Mouse (Mus musculus): ENCODE data around the gene Sufu. TPM values are rescaled to one million over a fixed set of nuclear protein-coding genes. Genes with fewer than 3 reads are reported as not detected.

Sufu gene
- polyA plus RNA-seq, 1 experiment from 2014 or later: 30.3 TPM

DNA sequence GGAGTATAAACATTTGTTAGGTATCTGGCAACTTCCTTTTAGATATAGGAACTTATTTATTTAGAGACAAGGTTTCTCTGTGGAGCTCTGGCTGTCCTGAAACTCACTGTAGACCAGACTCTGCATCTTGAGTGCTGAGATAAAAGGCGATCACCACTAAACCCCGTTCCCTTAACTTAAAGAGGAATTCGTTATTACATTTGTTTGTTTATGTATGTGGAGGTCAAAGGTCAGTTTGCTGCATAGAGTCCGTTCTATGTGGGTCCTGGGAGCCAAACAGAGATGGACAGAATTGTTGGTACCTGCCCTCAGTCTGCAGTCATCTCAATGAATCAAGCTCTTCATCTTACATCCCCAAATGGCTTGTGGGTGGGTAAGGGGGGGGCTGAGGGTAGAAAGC is 20.8 kb upstream of the Sufu start:
- no peaks in the 10 kb centered on the region for H3K4me1 ChIP-seq (replicated peaks; ENCODE audit: control insufficient read depth, insufficient read depth, low read length)
- H3K9ac ChIP-seq (ENCODE audit: low read length): no peak overlapping the region
- WGBS: 20% methylated on average over 4 of the region's 4 CpGs
- H3K27ac ChIP-seq (ENCODE audit: low read depth): no peak overlapping the region
- no peaks in the 10 kb centered on the region for H3K27me3 ChIP-seq (replicated peaks; ENCODE audit: control insufficient read depth, insufficient read depth, low read length)
- ATAC-seq (replicated peaks; ENCODE audit: low FRiP score, low TSS enrichment, low read depth) (no peak), DNase-seq (ENCODE audit: low spot score) (no peak)
- H3K4me3 ChIP-seq (ENCODE audit: low read depth, low read length): no peak overlapping the region
- H3K4me2 ChIP-seq (ENCODE audit: low read length): no peak overlapping the region
- peaks cover 46% of the 10 kb centered on the region for H3K36me3 ChIP-seq (ENCODE audit: control insufficient read depth, insufficient read depth, low read length)
- no peaks in the 10 kb centered on the region for H3K9me3 ChIP-seq (ENCODE audit: control insufficient read depth, low read length)

- no peak overlapping the region for H3K4me3 ChIP-seq (ENCODE audit: low read depth, low read length)
- no peak overlapping the region for H3K4me2 ChIP-seq (ENCODE audit: low read length)
- no peak for DNase-seq (ENCODE audit: low spot score)
- no peaks in the 10 kb centered on the region for H3K4me1 ChIP-seq (replicated peaks; ENCODE audit: control insufficient read depth, insufficient read depth, low read length)
- H3K9ac ChIP-seq (ENCODE audit: low read length): no peak overlapping the region
- whole genome bisulfite sequencing: 88% methylated on average over 9 of the region's 9 CpGs
- H3K36me3 ChIP-seq (ENCODE audit: control insufficient read depth, insufficient read depth, low read length): peaks cover 94% of the 10 kb centered on the region
- ATAC-seq (replicated peaks; ENCODE audit: low FRiP score, low TSS enrichment, low read depth): no peak
- H3K27me3 ChIP-seq (replicated peaks; ENCODE audit: control insufficient read depth, insufficient read depth, low read length): no peaks in the 10 kb centered on the region
- H3K9me3 ChIP-seq (ENCODE audit: control insufficient read depth, low read length): no peaks in the 10 kb centered on the region
- no peak overlapping the region for H3K27ac ChIP-seq (ENCODE audit: low read depth)
Observed at GRCm38 (mm10) chr19:46382275-46382674, 14.4 kb upstream of the Sufu start.

GRCm38 (mm10) chr19:46389872-46390271 is 6.8 kb upstream of the Sufu start:
- Histone ChIP-seq H3K4me3 (ENCODE audit: low read depth, low read length) (no peak overlapping the region), H3K27ac (ENCODE audit: low read depth) (no peak overlapping the region), H3K4me1 (replicated peaks; ENCODE audit: control insufficient read depth, insufficient read depth, low read length) (peaks cover 10% of the 10 kb centered on the region), H3K9me3 (ENCODE audit: control insufficient read depth, low read length) (no peaks in the 10 kb centered on the region), H3K36me3 (ENCODE audit: control insufficient read depth, insufficient read depth, low read length) (peaks cover 34% of the 10 kb centered on the region), H3K4me2 (ENCODE audit: low read length) (no peak overlapping the region), H3K9ac (ENCODE audit: low read length) (no peak overlapping the region), H3K27me3 (replicated peaks; ENCODE audit: control insufficient read depth, insufficient read depth, low read length) (no peaks in the 10 kb centered on the region)
- DNase-seq (ENCODE audit: low spot score): no peak
- no peak for ATAC-seq (replicated peaks; ENCODE audit: low FRiP score, low TSS enrichment, low read depth)
- WGBS: 85% methylated on average over 5 of the region's 5 CpGs

DNA sequence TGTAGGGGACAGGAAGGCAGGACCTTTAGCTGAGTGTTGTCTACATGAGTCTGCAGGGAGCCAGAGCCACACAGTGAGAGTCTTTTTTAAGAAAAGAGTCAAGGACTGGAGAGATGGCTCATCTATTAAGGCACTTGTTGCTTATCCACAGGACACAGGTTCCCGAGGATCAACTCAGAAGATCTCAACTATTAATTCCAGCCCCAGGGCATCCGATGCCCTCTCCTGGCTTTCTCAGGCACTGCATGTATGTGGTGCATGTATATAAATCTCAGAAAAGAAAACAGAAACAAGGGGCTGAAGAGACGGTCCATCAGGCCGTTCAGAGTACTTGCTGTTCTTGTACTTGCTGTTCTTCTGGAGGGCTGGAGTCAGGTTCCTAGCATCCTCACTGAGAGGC is 4.7 kb upstream of the Sufu start:
- no peak for ATAC-seq (replicated peaks; ENCODE audit: low FRiP score, low TSS enrichment, low read depth)
- H3K9me3 ChIP-seq (ENCODE audit: control insufficient read depth, low read length): no peaks in the 10 kb centered on the region
- DNase-seq (ENCODE audit: low spot score): peak; percentile 73
- no peak overlapping the region for H3K4me2 ChIP-seq (ENCODE audit: low read length)
- 44% methylated on average over 4 of the region's 4 CpGs for WGBS
- H3K4me3 ChIP-seq (ENCODE audit: low read depth, low read length): no peak overlapping the region
- H3K4me1 ChIP-seq (replicated peaks; ENCODE audit: control insufficient read depth, insufficient read depth, low read length): peaks cover 13% of the 10 kb centered on the region
- peaks cover 18% of the 10 kb centered on the region for H3K36me3 ChIP-seq (ENCODE audit: control insufficient read depth, insufficient read depth, low read length)
- H3K9ac ChIP-seq (ENCODE audit: low read length): no peak overlapping the region
- H3K27ac ChIP-seq (ENCODE audit: low read depth): no peak overlapping the region
- H3K27me3 ChIP-seq (replicated peaks; ENCODE audit: control insufficient read depth, insufficient read depth, low read length): no peaks in the 10 kb centered on the region

GRCm38 (mm10) chr19:46394712-46395108 is 2.0 kb upstream of the Sufu start:
- WGBS: 5% methylated on average over 10 of the region's 10 CpGs
- peak overlapping the region; percentile 88 for H3K4me2 ChIP-seq (ENCODE audit: low read length)
- peak overlapping the region; percentile 38 for H3K9ac ChIP-seq (ENCODE audit: low read length)
- DNase-seq (ENCODE audit: low spot score): peak; percentile 54
- peaks cover 30% of the 10 kb centered on the region for H3K4me1 ChIP-seq (replicated peaks; ENCODE audit: control insufficient read depth, insufficient read depth, low read length)
- H3K4me3 ChIP-seq (ENCODE audit: low read depth, low read length): peak overlapping the region; percentile 90
- ATAC-seq (replicated peaks; ENCODE audit: low FRiP score, low TSS enrichment, low read depth): no peak
- no peaks in the 10 kb centered on the region for H3K9me3 ChIP-seq (ENCODE audit: control insufficient read depth, low read length)
- peaks cover 8% of the 10 kb centered on the region; the same call in 1 of the 2 replicates for H3K36me3 ChIP-seq (ENCODE audit: control insufficient read depth, insufficient read depth, low read length)
- no peaks in the 10 kb centered on the region for H3K27me3 ChIP-seq (replicated peaks; ENCODE audit: control insufficient read depth, insufficient read depth, low read length)
- no peak overlapping the region for H3K27ac ChIP-seq (ENCODE audit: low read depth)

- Histone ChIP-seq H3K27me3 (replicated peaks; ENCODE audit: control insufficient read depth, insufficient read depth, low read length) (no peaks in the 10 kb centered on the region), H3K27ac (ENCODE audit: low read depth) (peak within 1 kb of the TSS; percentile 58; the same call in 1 of the 2 replicates), H3K36me3 (ENCODE audit: control insufficient read depth, insufficient read depth, low read length) (peaks cover 8% of the 10 kb centered on the region; the same call in 1 of the 2 replicates), H3K4me2 (ENCODE audit: low read length) (peak within 1 kb of the TSS; percentile 88), H3K4me1 (replicated peaks; ENCODE audit: control insufficient read depth, insufficient read depth, low read length) (peaks cover 30% of the 10 kb centered on the region), H3K4me3 (ENCODE audit: low read depth, low read length) (peak within 1 kb of the TSS; percentile 90), H3K9me3 (ENCODE audit: control insufficient read depth, low read length) (no peaks in the 10 kb centered on the region), H3K9ac (ENCODE audit: low read length) (peak within 1 kb of the TSS; percentile 72)
- WGBS: under 1% methylated on average over 51 of the region's 51 CpGs
- DNase-seq (ENCODE audit: low spot score) (peak; percentile 99), ATAC-seq (replicated peaks; ENCODE audit: low FRiP score, low TSS enrichment, low read depth) (peak; percentile 93)
Observed at GRCm38 (mm10) chr19:46395109-46396009, 1.3 kb upstream of the Sufu start, which contains the start of gene Actr1a. Gene Actr1a (minus strand): TSS chr19:46395748.

DNA sequence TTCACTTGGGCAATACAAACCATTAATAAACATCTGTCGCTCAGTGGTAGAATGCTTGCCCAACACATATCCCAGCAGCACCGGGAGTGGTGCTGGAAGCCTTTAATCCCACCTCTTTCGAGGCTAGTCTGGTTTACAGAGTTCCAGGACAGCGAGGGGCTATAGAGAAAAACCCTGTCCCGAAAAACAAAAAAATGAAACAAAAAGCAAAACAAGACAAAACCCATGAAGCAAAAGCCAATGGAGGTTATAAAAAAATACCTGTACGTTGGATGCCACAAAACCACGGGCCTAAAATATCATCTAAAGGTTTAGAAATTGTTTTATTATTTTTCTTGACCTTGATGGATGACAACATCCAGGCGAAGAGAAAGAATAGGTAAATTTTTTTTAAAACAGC is 587 bp upstream of the Sufu start:
- Histone ChIP-seq H3K9ac (ENCODE audit: low read length) (peak overlapping the region; percentile 72; the same call in 1 of the 2 replicates), H3K27ac (ENCODE audit: low read depth) (no peak overlapping the region; the same call in 1 of the 2 replicates), H3K27me3 (replicated peaks; ENCODE audit: control insufficient read depth, insufficient read depth, low read length) (no peaks in the 10 kb centered on the region), H3K4me3 (ENCODE audit: low read depth, low read length) (peak overlapping the region; percentile 90), H3K4me1 (replicated peaks; ENCODE audit: control insufficient read depth, insufficient read depth, low read length) (peaks cover 30% of the 10 kb centered on the region), H3K9me3 (ENCODE audit: control insufficient read depth, low read length) (no peaks in the 10 kb centered on the region), H3K4me2 (ENCODE audit: low read length) (peak overlapping the region; percentile 88), H3K36me3 (ENCODE audit: control insufficient read depth, insufficient read depth, low read length) (peaks cover 10% of the 10 kb centered on the region; the same call in 1 of the 2 replicates)
- ATAC-seq (replicated peaks; ENCODE audit: low FRiP score, low TSS enrichment, low read depth): no peak
- no peak for DNase-seq (ENCODE audit: low spot score)
- 11% methylated on average over 8 of the region's 8 CpGs for WGBS

GRCm38 (mm10) chr19:46397436-46398001 is 823 bp downstream of the Sufu start:
- H3K4me2 ChIP-seq (ENCODE audit: low read length): peak overlapping the region; percentile 63
- H3K9ac ChIP-seq (ENCODE audit: low read length): peak overlapping the region; percentile 81
- no peaks in the 10 kb centered on the region for H3K9me3 ChIP-seq (ENCODE audit: control insufficient read depth, low read length)
- peak overlapping the region; percentile 89 for H3K4me3 ChIP-seq (ENCODE audit: low read depth, low read length)
- peak overlapping the region; percentile 83 for H3K27ac ChIP-seq (ENCODE audit: low read depth)
- peaks cover 11% of the 10 kb centered on the region for H3K36me3 ChIP-seq (ENCODE audit: control insufficient read depth, insufficient read depth, low read length)
- peaks cover 30% of the 10 kb centered on the region for H3K4me1 ChIP-seq (replicated peaks; ENCODE audit: control insufficient read depth, insufficient read depth, low read length)
- peak; percentile 68 for DNase-seq (ENCODE audit: low spot score)
- H3K27me3 ChIP-seq (replicated peaks; ENCODE audit: control insufficient read depth, insufficient read depth, low read length): no peaks in the 10 kb centered on the region
- 2% methylated on average over 17 of the region's 19 CpGs for WGBS
- ATAC-seq (replicated peaks; ENCODE audit: low FRiP score, low TSS enrichment, low read depth): no peak
